Mouse (Mus musculus): ENCODE data around the gene Fbxo39. TPM values are rescaled to one million over a fixed set of nuclear protein-coding genes. Genes with fewer than 3 reads are reported as not detected.
"Not testable (repeated sequence)": the region's sequence is repeated elsewhere in the genome, so short reads cannot be mapped to it uniquely, and the experiment has no call there.

Gene Fbxo39
- polyA plus RNA-seq, 1 experiment from 2014 or later, result not detected

- H3K4me2 ChIP-seq, result no peak overlapping the region
- no peak overlapping the region for H3K4me3 ChIP-seq (replicated peaks)
- H3K9me3 ChIP-seq, result no peaks in the 10 kb centered on the region
- H3K27me3 ChIP-seq, result no peaks in the 10 kb centered on the region
- ATAC-seq (ENCODE audit: low FRiP score), result no peak
- no peaks in the 10 kb centered on the region for H3K4me1 ChIP-seq
- no peak overlapping the region for H3K9ac ChIP-seq
- H3K27ac ChIP-seq, result no peak overlapping the region
- H3K36me3 ChIP-seq (replicated peaks), result no peaks in the 10 kb centered on the region
- 83% methylated on average over 4 of the region's 4 CpGs for WGBS
Measured at GRCm38 (mm10) chr11:72325701-72326100, 11.5 kb downstream of the Fbxo39 start.

DNA sequence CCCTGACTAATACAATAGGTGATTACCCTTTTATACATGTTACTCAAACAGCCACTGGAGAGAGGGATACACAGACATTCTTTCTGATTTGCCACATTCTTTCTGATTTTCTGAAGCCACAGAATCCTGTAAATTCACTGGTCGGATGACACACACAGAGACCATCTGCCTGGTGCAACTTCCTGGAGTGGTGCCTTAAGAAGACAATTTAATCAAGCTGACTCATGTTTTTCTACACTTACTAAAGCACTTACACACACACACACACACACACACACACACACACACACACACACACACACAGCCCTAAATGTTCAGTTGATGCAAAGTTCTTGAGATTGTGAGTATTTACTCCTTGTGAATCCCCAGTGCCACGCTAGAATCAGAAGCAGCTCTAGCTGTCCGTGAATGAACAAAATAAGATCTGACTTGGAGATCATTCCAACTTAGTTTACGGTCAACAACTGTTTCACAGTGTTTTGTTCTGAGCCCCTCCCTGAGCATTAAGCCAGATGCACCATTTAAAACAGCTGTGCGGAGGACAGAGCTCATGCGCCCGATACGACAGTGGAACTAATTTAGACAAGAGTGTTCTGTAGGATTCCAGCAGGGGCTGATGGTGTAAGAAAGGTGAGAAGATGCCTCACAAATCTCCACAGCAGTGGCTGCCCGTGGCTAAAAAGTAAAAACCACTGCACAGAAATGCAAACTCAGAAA, 18.9 kb downstream of the Fbxo39 start:
- Histone ChIP-seq H3K9me3 (no peaks in the 10 kb centered on the region), H3K27me3 (no peaks in the 10 kb centered on the region), H3K27ac (no peak overlapping the region), H3K4me1 (peaks cover 1% of the 10 kb centered on the region; the same call in 1 of the 2 replicates), H3K4me2 (no peak overlapping the region), H3K9ac (no peak overlapping the region), H3K4me3 (replicated peaks) (no peak overlapping the region), H3K36me3 (replicated peaks) (no peaks in the 10 kb centered on the region)
- 87% methylated on average over 9 of the region's 9 CpGs for WGBS
- no peak for ATAC-seq (ENCODE audit: low FRiP score)

GRCm38 (mm10) chr11:72334653-72335052, 20.4 kb downstream of the Fbxo39 start:
- H3K9me3 ChIP-seq, result no peaks in the 10 kb centered on the region
- no peak overlapping the region for H3K9ac ChIP-seq
- H3K36me3 ChIP-seq (replicated peaks), result no peaks in the 10 kb centered on the region
- no peaks in the 10 kb centered on the region for H3K27me3 ChIP-seq
- H3K4me1 ChIP-seq, result peaks cover 9% of the 10 kb centered on the region
- WGBS, result 89% methylated on average over 4 of the region's 4 CpGs
- H3K4me3 ChIP-seq (replicated peaks), result no peak overlapping the region
- ATAC-seq (ENCODE audit: low FRiP score), result no peak
- H3K27ac ChIP-seq, result no peak overlapping the region
- H3K4me2 ChIP-seq, result no peak overlapping the region

- ATAC-seq (ENCODE audit: low FRiP score), result no peak
- Histone ChIP-seq H3K36me3 (replicated peaks) (no peaks in the 10 kb centered on the region), H3K27me3 (no peaks in the 10 kb centered on the region), H3K27ac (no peak overlapping the region), H3K9ac (no peak overlapping the region), H3K4me2 (no peak overlapping the region), H3K4me3 (replicated peaks) (no peak overlapping the region), H3K4me1 (peaks cover 9% of the 10 kb centered on the region), H3K9me3 (no peaks in the 10 kb centered on the region)
- WGBS, result 92% methylated on average over 8 of the region's 8 CpGs
Measured at GRCm38 (mm10) chr11:72336726-72337125, 22.5 kb downstream of the Fbxo39 start.

GRCm38 (mm10) chr11:72338437-72338871, 24.2 kb downstream of the Fbxo39 start:
- Histone ChIP-seq H3K9ac (no peak overlapping the region), H3K4me1 (peaks cover 11% of the 10 kb centered on the region), H3K36me3 (replicated peaks) (no peaks in the 10 kb centered on the region), H3K27me3 (no peaks in the 10 kb centered on the region), H3K27ac (peak overlapping the region; percentile 31; the same call in 1 of the 2 replicates), H3K9me3 (no peaks in the 10 kb centered on the region), H3K4me3 (replicated peaks) (no peak overlapping the region), H3K4me2 (no peak overlapping the region)
- peak; percentile 51; the same call in 1 of the 2 replicates for ATAC-seq (ENCODE audit: low FRiP score)
- WGBS, result 33% methylated on average over 5 of the region's 5 CpGs

DNA sequence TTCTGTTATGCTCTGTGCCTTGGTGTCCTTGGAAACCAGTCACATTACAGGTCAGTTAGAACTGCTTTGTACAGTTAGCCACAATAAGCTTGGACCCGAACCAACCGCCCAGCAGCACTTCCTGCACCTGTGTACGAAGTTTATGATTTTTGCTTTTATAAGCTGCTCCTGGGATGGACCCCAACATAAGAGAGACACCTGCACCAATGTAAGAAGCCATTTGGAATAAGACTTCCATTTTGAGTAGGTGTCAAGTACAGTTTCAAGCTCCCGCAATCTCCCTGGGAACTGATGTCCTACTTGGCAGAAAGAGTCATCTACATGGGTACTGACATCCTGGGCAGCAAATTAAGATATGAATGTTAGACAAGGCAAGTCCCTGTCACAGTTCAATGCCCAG, 25.5 kb downstream of the Fbxo39 start:
- H3K27ac ChIP-seq, result no peak overlapping the region
- H3K9me3 ChIP-seq, result no peaks in the 10 kb centered on the region
- no peaks in the 10 kb centered on the region for H3K27me3 ChIP-seq
- no peaks in the 10 kb centered on the region for H3K36me3 ChIP-seq (replicated peaks)
- H3K4me2 ChIP-seq, result no peak overlapping the region
- no peak overlapping the region for H3K9ac ChIP-seq
- H3K4me3 ChIP-seq (replicated peaks), result no peak overlapping the region
- WGBS, result 84% methylated on average over 4 of the region's 4 CpGs
- ATAC-seq (ENCODE audit: low FRiP score), result no peak
- H3K4me1 ChIP-seq, result peaks cover 11% of the 10 kb centered on the region

- Histone ChIP-seq H3K4me2 (0 out of 2 replicates have a peak overlapping the region, but pooled peaks have one; percentile 22), H3K9me3 (no peaks in the 10 kb centered on the region), H3K27me3 (no peaks in the 10 kb centered on the region), H3K4me1 (peaks cover 11% of the 10 kb centered on the region), H3K36me3 (replicated peaks) (no peaks in the 10 kb centered on the region), H3K4me3 (replicated peaks) (no peak overlapping the region), H3K9ac (no peak overlapping the region), H3K27ac (no peak overlapping the region)
- WGBS, result 8% methylated on average over 7 of the region's 7 CpGs
- ATAC-seq (ENCODE audit: low FRiP score), result peak; percentile 85
Measured at GRCm38 (mm10) chr11:72342549-72343237, 28.4 kb downstream of the Fbxo39 start.

DNA sequence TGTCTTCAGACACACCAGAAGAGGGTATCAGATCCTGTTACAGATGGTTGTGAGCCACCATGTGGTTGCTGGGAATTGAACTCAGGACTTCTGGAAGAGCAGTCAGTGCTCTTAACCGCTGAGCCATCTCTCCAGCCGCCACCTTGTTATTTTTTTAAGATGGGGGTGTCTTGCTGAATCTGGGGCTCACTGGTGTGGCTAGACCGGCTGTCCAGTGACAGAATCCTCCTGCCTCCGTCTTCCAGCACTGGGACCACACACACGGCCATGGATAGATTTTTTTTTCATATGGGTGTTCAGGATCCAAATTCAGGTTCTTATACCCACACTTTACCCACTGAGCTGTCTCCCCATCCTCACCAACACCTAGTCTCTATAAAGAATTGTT, 29.0 kb downstream of the Fbxo39 start:
- not testable (repeated sequence) for H3K27me3 ChIP-seq; H3K27ac ChIP-seq; ATAC-seq (ENCODE audit: low FRiP score); H3K4me2 ChIP-seq; H3K36me3 ChIP-seq (replicated peaks); H3K9ac ChIP-seq; H3K9me3 ChIP-seq; H3K4me3 ChIP-seq (replicated peaks); H3K4me1 ChIP-seq
- WGBS, result 92% methylated on average over 5 of the region's 5 CpGs

DNA sequence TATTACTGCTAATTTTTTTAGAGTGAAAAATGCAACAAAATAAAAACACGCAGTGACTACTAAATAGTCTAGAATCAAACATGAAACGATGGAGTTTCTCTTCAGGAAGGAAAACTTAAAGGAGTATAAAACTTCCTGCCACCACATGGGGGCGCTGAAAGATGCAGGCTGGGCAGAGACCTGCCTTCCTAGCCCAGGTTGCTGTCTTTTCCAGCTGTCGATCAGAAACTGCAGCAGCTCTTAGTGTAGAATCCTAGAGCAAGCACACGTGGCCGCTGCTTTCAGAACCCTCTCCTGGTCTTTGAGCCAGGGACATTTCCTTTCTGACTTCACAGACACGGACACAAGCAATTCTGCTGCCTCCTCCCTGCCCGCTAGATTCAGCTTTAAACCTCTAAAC, 29.7 kb downstream of the Fbxo39 start:
- Histone ChIP-seq H3K27ac (no peak overlapping the region), H3K36me3 (replicated peaks) (no peaks in the 10 kb centered on the region), H3K27me3 (no peaks in the 10 kb centered on the region), H3K4me3 (replicated peaks) (no peak overlapping the region), H3K9ac (no peak overlapping the region), H3K4me2 (no peak overlapping the region), H3K9me3 (no peaks in the 10 kb centered on the region), H3K4me1 (peaks cover 2% of the 10 kb centered on the region; the same call in 1 of the 2 replicates)
- 27% methylated on average over 8 of the region's 8 CpGs for WGBS
- ATAC-seq (ENCODE audit: low FRiP score), result no peak

DNA sequence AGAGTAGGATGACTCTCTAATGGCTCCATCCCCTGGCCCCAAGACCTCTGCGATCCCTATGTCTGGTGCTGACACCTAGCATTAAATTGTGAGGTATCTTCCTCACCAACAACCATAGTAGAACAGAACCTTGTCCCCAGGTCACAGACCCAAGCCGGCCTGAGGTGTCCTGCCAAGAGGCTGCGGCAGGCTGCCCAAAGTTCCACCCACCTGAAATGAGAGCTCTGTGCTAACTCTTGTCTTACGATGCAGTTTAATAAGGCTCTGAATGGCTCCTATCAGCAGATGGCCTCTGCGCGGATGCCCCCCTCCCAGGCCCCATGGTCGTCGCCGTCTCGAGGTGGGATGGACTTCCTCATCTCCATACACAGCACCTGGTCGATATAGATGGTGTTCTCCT, 30.2 kb downstream of the Fbxo39 start:
- Histone ChIP-seq H3K36me3 (replicated peaks) (no peaks in the 10 kb centered on the region), H3K27me3 (no peaks in the 10 kb centered on the region), H3K4me2 (no peak overlapping the region), H3K9me3 (no peaks in the 10 kb centered on the region), H3K4me1 (peaks cover 2% of the 10 kb centered on the region; the same call in 1 of the 2 replicates), H3K9ac (no peak overlapping the region), H3K27ac (no peak overlapping the region), H3K4me3 (replicated peaks) (no peak overlapping the region)
- WGBS, result 88% methylated on average over 11 of the region's 11 CpGs
- no peak for ATAC-seq (ENCODE audit: low FRiP score)

DNA sequence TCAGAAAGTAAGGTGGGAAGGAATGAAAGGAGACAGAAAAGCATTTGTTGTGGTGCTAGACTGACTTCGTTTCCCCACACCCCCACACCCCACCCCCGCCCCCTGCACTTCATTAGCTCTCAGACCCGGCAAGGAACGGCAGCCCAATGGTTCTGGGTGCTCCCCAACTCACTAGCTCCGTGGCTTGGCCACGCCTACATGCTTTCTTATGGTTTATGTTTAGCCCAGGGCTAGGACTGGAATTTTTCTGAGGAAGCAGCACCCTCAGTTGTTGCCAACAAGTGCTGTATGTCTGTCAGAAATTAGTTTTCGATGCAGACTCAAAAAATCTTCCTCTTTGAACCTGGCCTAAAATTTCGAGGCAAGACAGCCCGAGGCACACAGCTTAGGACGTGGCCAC, 34.3 kb downstream of the Fbxo39 start:
- no peak for ATAC-seq (ENCODE audit: low FRiP score)
- H3K9me3 ChIP-seq, result no peaks in the 10 kb centered on the region
- H3K4me1 ChIP-seq, result no peaks in the 10 kb centered on the region
- no peak overlapping the region for H3K4me2 ChIP-seq
- H3K27me3 ChIP-seq, result no peaks in the 10 kb centered on the region
- 72% methylated on average over 10 of the region's 10 CpGs for WGBS
- H3K4me3 ChIP-seq (replicated peaks), result no peak overlapping the region
- H3K27ac ChIP-seq, result no peak overlapping the region
- H3K9ac ChIP-seq, result no peak overlapping the region
- H3K36me3 ChIP-seq (replicated peaks), result no peaks in the 10 kb centered on the region

DNA sequence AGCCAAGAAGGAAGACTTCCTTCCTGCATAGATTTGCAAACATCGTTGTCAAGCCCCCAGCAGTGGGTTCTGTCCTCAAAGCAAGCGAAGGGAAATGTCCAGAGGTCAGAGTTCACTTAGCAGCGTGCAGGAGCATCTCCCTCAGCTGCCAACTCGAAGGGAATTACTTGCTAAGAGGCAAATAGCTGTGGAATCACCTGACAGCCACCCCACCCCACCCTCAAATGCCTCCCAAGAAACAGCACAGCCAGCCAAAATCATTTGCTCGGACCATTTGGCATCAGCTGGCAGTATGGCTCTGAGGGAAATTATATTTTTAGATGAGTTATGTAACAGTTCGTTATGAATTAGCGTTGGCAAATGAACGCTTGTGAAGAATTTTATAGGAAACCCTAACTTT, 34.8 kb downstream of the Fbxo39 start:
- Histone ChIP-seq H3K4me3 (replicated peaks) (no peak overlapping the region), H3K4me1 (no peaks in the 10 kb centered on the region), H3K4me2 (no peak overlapping the region), H3K36me3 (replicated peaks) (no peaks in the 10 kb centered on the region), H3K9ac (no peak overlapping the region), H3K9me3 (no peaks in the 10 kb centered on the region), H3K27me3 (no peaks in the 10 kb centered on the region), H3K27ac (no peak overlapping the region)
- ATAC-seq (ENCODE audit: low FRiP score), result no peak
- WGBS, result 75% methylated on average over 8 of the region's 8 CpGs

DNA sequence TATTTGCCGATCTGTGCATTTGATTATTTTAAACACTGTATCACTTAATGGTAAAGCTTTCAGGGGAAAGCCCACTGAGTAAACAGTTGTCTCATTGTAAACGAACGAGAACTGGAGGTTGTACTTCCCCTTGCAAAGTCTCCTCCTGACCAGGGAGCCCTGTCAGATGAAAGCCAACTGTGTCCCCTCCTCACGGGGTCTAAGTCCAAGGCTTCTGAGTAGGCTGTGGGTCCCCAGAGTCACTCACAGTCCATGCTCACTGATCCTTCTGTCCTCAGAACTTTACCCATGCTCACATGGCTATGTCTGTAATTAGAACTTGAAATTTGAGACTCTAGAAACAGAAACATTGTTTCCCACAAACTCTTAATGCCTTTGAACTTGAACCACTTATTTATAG, 35.4 kb downstream of the Fbxo39 start:
- no peak overlapping the region for H3K4me2 ChIP-seq
- no peaks in the 10 kb centered on the region for H3K27me3 ChIP-seq
- ATAC-seq (ENCODE audit: low FRiP score), result no peak
- no peaks in the 10 kb centered on the region for H3K4me1 ChIP-seq
- H3K27ac ChIP-seq, result no peak overlapping the region
- no peak overlapping the region for H3K9ac ChIP-seq
- WGBS, result 77% methylated on average over 4 of the region's 4 CpGs
- no peaks in the 10 kb centered on the region for H3K9me3 ChIP-seq
- no peak overlapping the region for H3K4me3 ChIP-seq (replicated peaks)
- H3K36me3 ChIP-seq (replicated peaks), result no peaks in the 10 kb centered on the region
